8 mouse cellular contexts compared by ENCODE assay signal in the genomic region with DNA sequence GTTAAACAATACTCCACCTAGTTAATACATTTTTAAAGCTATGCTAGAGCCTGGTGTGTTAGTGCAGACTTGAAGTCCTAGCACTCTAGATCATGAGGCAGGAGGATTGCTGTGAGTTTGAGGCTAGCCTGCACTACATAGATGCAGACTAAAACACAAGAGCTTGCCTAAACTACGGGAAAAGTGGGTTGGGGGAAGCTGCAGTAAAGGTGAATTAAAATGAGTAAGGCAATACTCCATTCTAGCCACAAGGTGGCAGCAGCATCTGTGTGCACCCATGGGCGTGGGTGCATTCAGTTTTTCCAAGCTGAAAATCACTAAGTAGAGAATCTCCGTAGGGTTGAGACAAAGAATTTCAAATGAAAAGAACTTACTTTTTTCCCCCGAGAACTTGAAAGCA. TPM values are rescaled to one million over a fixed set of nuclear protein-coding genes. Genes with fewer than 3 reads are reported as not detected.
DNase-seq lines count a peak whose midpoint lies in the region; ATAC-seq and TF ChIP-seq lines count a peak whose summit lies in the region.

No protein-coding gene starts in this region.

- WGBS in forebrain, embryonic 11.5 days: 51% methylated on average over 4 of the region's 4 CpGs

- H3K4me2 ChIP-seq in forebrain, embryonic 11.5 days (ENCODE audit: low read depth, low read length, severe bottlenecking): no peak overlapping the region

- no peaks in the 10 kb centered on the region for H3K9me3 ChIP-seq in forebrain, embryonic 11.5 days (ENCODE audit: control insufficient read depth, low read length)

- peak; percentile 78; the same call in 1 of the 2 replicates for TF ChIP-seq CTCF in testis, adult 2 months (IDR thresholded peaks at IDR 0.05; ENCODE audit: control insufficient read depth, insufficient read depth, insufficient replicate concordance, low read depth, low read length)

- no peak overlapping the region for H3K27ac ChIP-seq in testis, adult 2 months (ENCODE audit: control insufficient read depth, insufficient read depth, low read depth, low read length)
- no peak overlapping the region for H3K27ac ChIP-seq in forebrain, embryonic 11.5 days (ENCODE audit: low read depth, low read length)

- H3K9ac ChIP-seq in forebrain, embryonic 11.5 days (ENCODE audit: low read length): no peak overlapping the region

- H3K36me3 ChIP-seq in testis, adult 2 months (ENCODE audit: control insufficient read depth, insufficient read depth, low read length): peaks cover 2% of the 10 kb centered on the region; the same call in 1 of the 2 replicates
- H3K36me3 ChIP-seq in forebrain, embryonic 11.5 days (ENCODE audit: control insufficient read depth, insufficient read depth, low read length): no peaks in the 10 kb centered on the region

- H3K4me3 ChIP-seq in testis, adult 2 months (ENCODE audit: control insufficient read depth, low read depth, low read length): peak overlapping the region; percentile 24; the same call in 1 of the 2 replicates
- no peak overlapping the region for H3K4me3 ChIP-seq in forebrain, embryonic 11.5 days (ENCODE audit: low read depth, low read length)

- ATAC-seq in forebrain, embryonic 11.5 days (replicated peaks; ENCODE audit: low FRiP score): peak; percentile 58
- ATAC-seq in megakaryocyte, adult 5-6 weeks (ENCODE audit: poor library complexity, severe bottlenecking): peak; percentile 76

- H3K27me3 ChIP-seq in testis, adult 2 months (ENCODE audit: control insufficient read depth, insufficient read depth, low read length): no peaks in the 10 kb centered on the region
- H3K27me3 ChIP-seq in forebrain, embryonic 11.5 days (ENCODE audit: control insufficient read depth, insufficient read depth, low read length): no peaks in the 10 kb centered on the region

- TF ChIP-seq POLR2A in testis, adult 2 months (IDR thresholded peaks at IDR 0.05; ENCODE audit: control insufficient read depth, low read depth, low read length): no peak

- no peaks in the 10 kb centered on the region for H3K4me1 ChIP-seq in testis, adult 2 months (ENCODE audit: control insufficient read depth, insufficient read depth, low read length)
- no peaks in the 10 kb centered on the region for H3K4me1 ChIP-seq in forebrain, embryonic 11.5 days (replicated peaks; ENCODE audit: control insufficient read depth, insufficient read depth, low read length)

- DNase-seq in cerebellum, adult 18-20 months: peak; percentile 14 to 47
- DNase-seq in cerebellum, adult 11 months: no peak
- DNase-seq in testis, postnatal 10 days (ENCODE audit: low spot score): no peak
- no peak for DNase-seq in forebrain, embryonic 11.5 days (ENCODE audit: low spot score)
- no peak for DNase-seq in layer of hippocampus, postnatal 14 days (ENCODE audit: low spot score in 2 of 2)
- no peak for DNase-seq in gastrocnemius, postnatal 36 days

- intact Hi-C loops in gastrocnemius, postnatal 36 days (cut with DNase I): loop anchor here (10.0 kb wide), 2 partner anchors 360 to 690 kb away; a partner anchor contains a TSS

RNA-seq across cellular contexts. Expression of a gene that starts 7.1 kb away (rescaled TPM):
- polyA plus RNA-seq in testis, adult 2 months (2012; rRNA removed): 0.76 and 0.99 TPM in 2 replicates
- polyA plus RNA-seq in forebrain, embryonic 11.5 days (2014; fragmentation: Nextera tagmentation; extraction: Ambion mirVana): 13.0 and 15.0 TPM in 2 replicates
- 0.16 TPM in 1 of 2 replicates, not detected in the other for total RNA-seq in megakaryocyte, adult 5-6 weeks (2015)
- not detected in 2 replicates for total RNA-seq in megakaryocyte, adult 5-6 weeks (2017)
- total RNA-seq in layer of hippocampus, postnatal 14 days (2021): 10 to 100 TPM; 90.2 to 94.9 TPM
- 1 to 10 TPM; 2.3 to 3.1 TPM for total RNA-seq in gastrocnemius, postnatal 36 days (2021)

Comparison
In these comparisons a context has a peak if more than half of its experiments do, and no peak if none do; other contexts are left out.
1. DNase-seq: peak in cerebellum, adult 18-20 months (2 of 2); none in cerebellum, adult 11 months (single experiment), testis, postnatal 10 days (single experiment), forebrain, embryonic 11.5 days (single experiment), layer of hippocampus, postnatal 14 days (0 of 2) and gastrocnemius, postnatal 36 days (0 of 2).
2. RNA of a gene that starts 7.1 kb away (total RNA-seq): 90.2 to 94.9 TPM in layer of hippocampus, postnatal 14 days; 2.3 to 3.1 TPM in gastrocnemius, postnatal 36 days and 0.16 TPM in megakaryocyte, adult 5-6 weeks; every median in the first group is over 10 times any median in the second.